Mouse (Mus musculus) mesoderm, embryonic 11.5 days (tissue): ENCODE measurements around the gene Ryr2.

Source experiments
- DNase-seq: peaks from one replicate; pipeline ENCODE4 v3.0.0-alpha.2; 2012; ENCODE audit warnings: low read depth, low spot score

Ryr2 gene

DNA sequence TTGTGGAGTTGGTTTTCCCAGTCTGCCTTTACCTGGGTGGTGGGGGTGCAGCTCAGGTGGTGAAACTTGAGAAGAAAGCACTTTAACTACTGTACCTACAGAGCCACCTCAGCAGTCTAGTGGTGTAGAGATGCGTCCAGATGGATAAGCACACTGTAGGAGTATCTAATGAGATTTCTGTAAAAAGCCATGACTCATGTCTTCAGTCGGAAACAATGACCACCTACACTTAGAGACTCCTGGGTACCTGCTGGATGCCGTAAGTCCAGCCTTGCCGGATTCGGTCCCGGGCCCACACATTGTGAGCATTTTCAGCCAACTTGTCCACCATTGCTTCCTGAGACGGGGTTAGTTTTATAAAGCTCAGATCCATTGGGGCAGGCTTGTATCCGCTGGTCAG lies 334.6 kb downstream of the Ryr2 start:
- DNase-seq = no peak

GRCm38 (mm10) chr13:11766899-11767298 lies 339.8 kb downstream of the Ryr2 start:
- DNase-seq = peak; percentile 4

DNA sequence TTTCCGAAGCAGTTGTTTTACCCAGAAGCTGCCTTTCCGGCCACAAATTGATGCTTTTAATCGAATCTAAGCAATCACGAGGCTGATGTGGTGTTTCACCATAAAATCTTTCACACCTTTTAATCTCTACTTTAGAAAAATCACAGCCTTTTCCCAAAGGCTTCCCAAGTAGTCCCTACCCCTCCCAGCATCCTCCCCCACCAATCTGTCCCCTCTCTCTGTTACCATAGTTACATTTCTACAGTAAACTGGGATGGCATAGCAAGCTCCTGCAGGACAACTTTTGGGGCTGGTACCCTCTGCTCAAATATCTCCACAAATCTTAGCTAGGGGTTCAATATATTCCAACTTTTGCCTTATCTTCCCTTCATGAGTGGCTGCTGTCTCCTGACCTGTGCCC lies 342.8 kb downstream of the Ryr2 start:
- DNase-seq = no peak

- DNase-seq = peak; percentile 41
Observed at GRCm38 (mm10) chr13:11763104-11763503, 343.6 kb downstream of the Ryr2 start.

GRCm38 (mm10) chr13:11757894-11758293 lies 348.9 kb downstream of the Ryr2 start:
- no peak for DNase-seq

DNA sequence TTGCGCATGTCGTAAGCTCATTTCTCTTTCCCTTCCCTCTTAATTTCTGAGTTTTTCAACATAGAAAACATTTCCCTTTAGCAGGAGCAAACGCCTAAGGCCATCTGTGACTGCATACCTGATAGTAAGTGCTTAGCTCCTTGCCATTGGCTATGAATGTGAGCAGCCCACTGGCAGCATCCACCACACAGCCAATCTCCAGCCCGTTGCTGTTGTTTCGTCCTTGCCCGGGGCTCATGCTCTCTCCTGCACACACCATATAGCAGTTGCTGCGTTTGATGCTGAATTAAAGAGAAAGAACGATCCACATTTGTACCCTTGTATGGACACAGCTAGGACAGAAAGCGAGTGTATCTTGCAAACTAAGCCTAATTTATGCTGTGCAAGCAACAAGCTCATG lies 361.3 kb downstream of the Ryr2 start:
- no peak for DNase-seq

GRCm38 (mm10) chr13:11738211-11738610 lies 368.5 kb downstream of the Ryr2 start:
- no peak for DNase-seq

DNA sequence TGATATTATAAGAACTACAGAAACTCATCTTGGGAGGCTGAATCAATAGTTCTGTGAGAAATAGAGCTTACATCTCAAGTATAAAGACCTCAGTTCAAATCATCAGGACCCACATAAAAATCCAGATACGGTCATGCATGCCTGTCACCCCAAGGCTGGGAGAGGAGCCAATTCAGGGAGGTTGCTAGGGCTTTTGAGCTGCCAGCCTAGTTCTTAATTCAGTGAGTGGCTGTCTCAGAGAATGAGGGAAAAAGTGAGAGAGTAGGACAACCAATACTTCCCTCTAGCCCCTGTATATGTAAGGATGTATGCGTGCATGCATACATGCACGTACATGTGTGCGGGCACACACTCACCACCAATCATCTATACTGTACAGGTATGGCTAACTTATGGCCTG lies 390.5 kb downstream of the Ryr2 start:
- DNase-seq = no peak

- no peak for DNase-seq
Observed at GRCm38 (mm10) chr13:11709708-11710471, 396.9 kb downstream of the Ryr2 start.

DNA sequence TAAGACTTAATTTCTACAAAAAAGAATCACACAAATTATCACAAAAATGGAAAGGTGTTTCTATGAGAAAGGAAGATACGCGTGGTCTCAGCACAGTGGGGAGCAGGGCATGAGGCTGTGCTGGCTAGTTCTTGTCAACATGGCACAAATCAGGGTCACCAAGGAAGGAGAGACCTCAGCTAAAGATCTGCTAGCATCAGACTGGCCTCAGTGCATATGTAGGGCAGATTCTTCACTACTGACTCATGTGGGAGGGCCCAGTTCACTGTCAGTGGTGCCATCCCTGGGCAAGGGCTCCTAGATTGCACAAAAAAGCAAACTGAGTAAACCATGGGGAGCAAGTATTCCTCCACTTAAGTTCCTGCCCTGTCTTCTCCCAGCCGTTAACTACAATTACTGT lies 405.0 kb downstream of the Ryr2 start:
- no peak for DNase-seq

DNA sequence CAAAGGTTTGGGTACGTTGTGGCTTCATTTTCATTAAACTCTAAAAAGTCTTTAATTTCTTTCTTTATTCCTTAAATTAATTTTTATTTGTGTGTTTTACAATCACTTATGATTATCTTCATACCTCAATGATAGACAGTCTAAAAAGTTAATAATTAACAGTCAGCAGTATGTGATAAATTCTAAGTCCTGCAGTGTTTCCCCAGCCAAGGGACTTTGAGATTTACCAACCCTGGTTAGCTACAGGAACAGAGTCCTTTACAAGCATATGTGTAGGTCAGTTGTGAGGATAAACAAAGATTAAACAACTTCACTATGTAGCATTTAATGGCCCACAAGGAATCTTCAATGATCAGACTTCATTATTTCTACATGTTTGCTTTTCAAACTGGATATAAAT lies 410.2 kb downstream of the Ryr2 start:
- DNase-seq = no peak

DNA sequence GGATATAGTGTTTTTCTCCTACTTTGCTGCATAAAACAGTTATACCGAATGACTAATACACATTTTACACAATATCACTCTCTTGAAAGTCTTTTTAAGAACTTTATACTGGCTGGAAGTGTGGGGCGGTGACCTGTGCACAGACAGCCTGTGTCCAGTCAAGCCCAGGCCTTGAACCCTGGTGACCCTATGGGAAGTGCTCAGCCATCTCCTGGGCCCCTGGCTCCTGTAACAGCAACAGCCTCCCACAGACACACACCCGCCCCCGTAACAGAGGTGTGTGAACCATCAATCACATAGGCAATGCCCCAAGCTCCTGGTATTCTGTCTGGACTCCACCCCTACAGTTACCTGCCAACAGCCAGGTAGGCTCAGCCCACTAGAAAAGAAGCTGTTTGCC lies 424.9 kb downstream of the Ryr2 start:
- no peak for DNase-seq

- no peak for DNase-seq
Observed at GRCm38 (mm10) chr13:11662815-11663214, 443.9 kb downstream of the Ryr2 start.

DNA sequence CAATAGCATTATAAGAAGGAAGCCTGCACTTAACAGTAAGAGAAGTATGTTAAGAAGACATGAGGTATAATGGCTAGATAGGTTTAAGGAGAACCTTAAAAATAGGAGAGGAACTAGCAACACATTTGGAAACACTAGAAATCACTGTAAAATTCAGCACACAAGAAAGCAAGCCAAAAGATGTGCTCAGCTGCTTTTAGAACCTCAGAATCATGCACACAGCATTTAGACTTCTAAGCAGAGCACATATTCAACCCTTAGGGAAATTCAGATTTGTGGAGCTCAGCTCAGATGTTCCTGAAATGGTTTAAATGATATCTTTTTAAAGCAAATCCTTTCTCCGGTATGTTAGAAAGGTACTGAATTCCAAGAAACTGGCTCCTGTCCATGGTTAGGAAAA lies 461.9 kb downstream of the Ryr2 start:
- no peak for DNase-seq

DNA sequence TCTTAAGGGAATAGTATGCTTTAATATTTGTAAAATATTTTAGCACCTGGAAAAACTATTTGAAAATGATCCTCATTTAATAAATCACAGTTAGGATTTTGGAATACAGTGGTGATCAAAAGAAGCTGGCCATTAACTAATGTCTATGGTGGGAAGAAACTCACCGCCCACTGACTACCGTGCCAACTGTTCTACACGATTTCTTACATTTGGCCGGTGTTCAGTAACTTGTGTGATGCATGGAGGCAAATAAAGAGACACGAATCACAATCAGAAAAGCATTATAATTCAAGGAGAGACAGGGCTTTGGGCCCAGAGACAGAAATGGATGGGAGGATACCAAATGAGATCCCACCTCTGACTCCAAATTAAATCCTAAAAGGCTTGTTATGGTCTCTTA lies 470.4 kb downstream of the Ryr2 start:
- no peak for DNase-seq

GRCm38 (mm10) chr13:11624513-11624912 lies 482.2 kb downstream of the Ryr2 start:
- no peak for DNase-seq

DNA sequence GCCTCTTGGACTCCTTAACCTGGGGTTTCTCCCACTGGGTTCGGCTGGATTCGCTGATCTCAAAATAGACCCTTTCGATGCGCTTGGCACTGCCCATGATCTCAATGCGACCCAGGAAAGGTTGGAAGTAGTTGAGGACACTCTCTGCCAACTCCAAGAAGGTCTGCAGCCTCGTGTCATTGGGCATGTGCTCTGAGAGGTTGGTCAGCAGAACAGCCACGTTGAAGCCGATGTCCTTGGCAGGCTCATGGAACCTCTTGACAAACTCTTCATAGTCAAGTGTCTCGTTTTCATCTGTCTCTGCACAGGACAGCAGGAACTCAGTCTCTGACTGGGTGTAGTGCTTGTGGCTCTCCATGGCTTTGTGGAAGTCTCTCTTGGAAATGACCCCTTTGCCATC lies 511.3 kb downstream of the Ryr2 start:
- DNase-seq = no peak

DNA sequence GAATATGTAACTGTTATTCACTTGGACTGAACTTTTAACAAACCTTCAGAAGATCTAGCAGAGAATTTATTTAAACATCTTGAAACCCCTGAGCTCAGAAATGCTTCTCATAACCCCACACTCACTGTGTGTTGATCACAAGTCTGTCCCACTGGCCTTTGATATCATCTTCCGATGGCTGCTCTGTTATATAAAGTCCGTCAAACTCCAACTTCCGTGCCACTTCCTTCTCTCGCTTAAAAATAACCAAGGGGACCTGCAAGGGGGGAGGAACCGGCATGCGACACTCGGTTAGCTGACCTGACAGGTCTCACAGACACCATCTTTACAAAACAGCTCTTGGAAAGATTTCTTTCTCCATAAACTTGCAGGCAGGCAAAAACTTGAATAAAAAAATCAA lies 521.5 kb downstream of the Ryr2 start:
- no peak for DNase-seq

GRCm38 (mm10) chr13:11572552-11572951 lies 534.2 kb downstream of the Ryr2 start:
- no peak for DNase-seq

GRCm38 (mm10) chr13:11567376-11567775 lies 539.4 kb downstream of the Ryr2 start:
- no peak for DNase-seq

- no peak for DNase-seq
Observed at GRCm38 (mm10) chr13:11566486-11566885, 540.3 kb downstream of the Ryr2 start.

DNA sequence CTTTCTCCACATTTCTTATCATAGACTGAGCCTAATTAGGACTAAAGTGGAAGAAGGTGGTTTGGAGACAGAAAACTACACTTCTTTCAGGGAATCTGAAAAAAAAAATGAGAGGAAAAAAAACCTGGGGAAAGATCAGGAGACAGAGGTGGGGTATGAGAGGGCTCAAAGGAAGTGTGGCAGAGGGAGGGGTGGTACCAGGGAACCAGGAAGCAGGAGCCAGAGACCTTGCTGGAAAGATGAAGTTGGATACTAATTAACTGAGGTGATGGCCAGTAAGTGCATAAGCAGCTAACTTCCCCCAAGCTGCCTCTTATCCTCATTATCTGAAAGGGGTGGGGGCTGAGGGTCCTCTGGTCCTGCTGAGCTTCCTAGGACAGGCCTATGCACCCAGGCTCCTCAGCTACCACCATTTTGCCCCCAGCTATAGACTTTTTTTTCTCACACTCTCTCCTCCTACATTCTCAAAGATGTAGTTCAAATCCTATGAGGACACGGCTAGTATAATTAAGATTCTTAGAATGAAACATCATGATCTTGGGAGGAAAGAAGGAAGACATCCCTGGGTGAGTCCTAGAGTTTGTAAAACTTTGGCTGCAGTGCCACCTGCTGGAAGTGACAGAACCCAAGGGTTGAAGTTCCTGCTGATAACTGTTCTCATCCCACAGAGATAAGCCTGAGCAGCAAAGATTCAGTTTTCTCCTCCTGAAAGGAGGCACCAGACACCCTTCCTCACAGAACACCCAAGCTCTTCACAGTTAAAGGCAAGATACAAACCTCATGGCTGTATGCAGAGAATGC lies 543.3 kb downstream of the Ryr2 start:
- peak; percentile 59 for DNase-seq

GRCm38 (mm10) chr13:11549644-11550043 lies 557.1 kb downstream of the Ryr2 start:
- DNase-seq = no peak
